Mouse (Mus musculus): ENCODE results near the gene Layn. TPM values are rescaled to one million over a fixed set of nuclear protein-coding genes. Genes with fewer than 3 reads are reported as not detected.

The Layn gene
- polyA plus RNA-seq (2015; fragmentation: Nextera tagmentation; extraction: Ambion mirVana): 2.8 and 3.2 TPM in 2 replicates

GRCm38 (mm10) chr9:51076979-51077315 is at the start of gene Layn:
Gene Layn, minus strand, starts transcription at chr9:51077094.

DNA sequence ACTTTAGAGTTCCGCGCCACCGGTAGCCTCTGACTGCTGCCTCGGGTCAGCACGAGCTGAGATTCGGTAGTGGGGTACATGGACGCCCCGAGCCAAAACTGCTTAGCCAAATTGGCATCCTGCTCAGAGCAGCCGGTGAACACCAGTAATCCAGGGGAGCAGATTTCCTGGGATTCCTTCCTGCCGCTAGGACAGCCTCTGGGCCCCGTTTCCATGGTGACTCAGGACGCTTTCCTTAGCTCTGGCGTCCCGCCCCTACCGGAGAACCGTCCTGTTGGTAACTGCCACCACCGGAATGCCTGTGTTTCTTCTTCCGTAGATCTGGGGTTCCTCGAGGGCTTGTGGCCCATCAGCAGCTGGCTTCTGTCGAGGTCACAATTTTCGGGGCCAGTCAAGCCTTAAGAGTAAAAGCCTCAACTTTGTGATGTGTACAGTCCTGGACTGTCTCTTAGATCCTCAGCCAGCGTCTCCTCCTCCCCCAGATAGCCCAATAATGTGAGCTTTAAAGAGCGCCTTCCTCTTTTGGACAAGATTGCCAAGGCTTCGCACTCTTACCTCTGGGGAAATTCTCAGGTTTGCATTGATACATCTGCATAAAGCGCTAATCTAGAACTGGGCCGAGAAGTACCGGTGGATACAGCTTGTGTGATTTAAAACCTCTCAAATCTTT is 25.0 kb upstream of the Layn start, which contains the start of gene 4833427G06Rik:
4833427G06Rik (minus strand) TSS at position 323 of the 670 bp plus-strand sequence.

DNA sequence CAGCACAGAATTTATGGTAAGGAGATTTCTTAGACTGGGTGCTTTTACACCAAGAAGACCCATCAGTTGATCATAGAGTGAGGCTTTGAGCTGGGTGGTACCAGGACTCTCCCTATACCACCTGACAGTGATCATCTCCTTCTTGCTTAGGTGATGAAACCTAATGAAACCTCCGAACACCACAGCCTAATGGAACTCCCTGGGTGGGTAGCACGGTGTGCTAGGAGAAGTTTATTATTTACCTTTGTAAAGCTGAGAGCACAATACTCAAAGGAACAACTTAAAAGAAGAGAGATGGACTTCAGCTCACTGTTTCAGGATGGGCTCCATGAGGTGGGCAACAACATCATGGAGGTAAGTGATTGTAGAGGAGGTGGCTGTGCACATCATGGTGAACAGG is 16.3 kb downstream of the Layn start, which contains the start of gene Btg4:
Btg4 (plus strand) TSS at position 301 of the 400 bp plus-strand sequence.

GRCm38 (mm10) chr9:51008841-51009655 is 67.8 kb downstream of the Layn start, which contains the start of gene Sik2:
Gene Sik2, minus strand, starts transcription at chr9:51009073.

MicroRNAs within 50 kb of the gene (microRNA counts, 519-probe panel; counts per million panel counts)
- microRNA mmu-miR-34b-3p (88.3 counts per million), microRNA mmu-miR-34b-5p (88.3 counts per million), microRNA mmu-miR-34c (88.3 counts per million)

Other genes with a start within 250 kb of the Layn start
- gene Ppp2r1b, start 231.8 kb downstream of the Layn start, polyA plus RNA-seq (2015; fragmentation: Nextera tagmentation; extraction: Ambion mirVana): 61.9 and 75.8 TPM in 2 replicates
- gene Sik2, start 68.0 kb downstream of the Layn start, polyA plus RNA-seq (2015; fragmentation: Nextera tagmentation; extraction: Ambion mirVana): 14.5 and 15.0 TPM in 2 replicates
- 0.34 TPM in 1 of 2 replicates, not detected in the other for gene Btg4, start 16.2 kb downstream of the Layn start, polyA plus RNA-seq (2015; fragmentation: Nextera tagmentation; extraction: Ambion mirVana)
- not detected in 2 replicates for gene 4833427G06Rik, start 25.0 kb upstream of the Layn start, polyA plus RNA-seq (2015; fragmentation: Nextera tagmentation; extraction: Ambion mirVana)
- 0.01 and 0.04 TPM in 2 replicates for gene Gm32742, start 88.4 kb upstream of the Layn start, polyA plus RNA-seq (2015; fragmentation: Nextera tagmentation; extraction: Ambion mirVana)
- 6.2 and 7.7 TPM in 2 replicates for gene Pou2af1, start 136.6 kb upstream of the Layn start, polyA plus RNA-seq (2015; fragmentation: Nextera tagmentation; extraction: Ambion mirVana)
- 1.4 and 1.7 TPM in 2 replicates for gene Colca2, start 201.5 kb upstream of the Layn start, polyA plus RNA-seq (2015; fragmentation: Nextera tagmentation; extraction: Ambion mirVana)

Measured in spleen, postnatal 0 days (tissue).